Mouse (Mus musculus) lung, postnatal 0 days (tissue): ENCODE measurements at regions not wholly inside any gene's neighbourhood (a gene's known extent, or its start where the extent isn't known, plus 50 kb on each side); places are given as distances from the start of the nearest gene placed in this dataset.

Experiments
- ATAC-seq: fragments of 200-750 bp; cut with Nextera tagmentation; 2 replicates; pipeline ENCODE4 v1.8.0; 2017; ENCODE audit warnings: moderate library complexity
- DNase-seq: peaks from one replicate; pipeline ENCODE4 v3.0.0-alpha.2; 2016; ENCODE audit warnings: low spot score
- H3K27ac ChIP-seq: fragments of 300-500 bp; sonication (generic); 2 replicates; pipeline ENCODE4 v1.5.1; 2014; ENCODE audit warnings: antibody characterized with exemption, mild to moderate bottlenecking, low read length, mixed read lengths
- H3K27me3 ChIP-seq: fragments of 300-500 bp; sonication (generic); replicated peaks from 2 replicates; pipeline ENCODE4 v1.6.1; 2014; ENCODE audit warnings: low read length, mixed read lengths; ENCODE audit not compliant: insufficient read depth
- H3K36me3 ChIP-seq: fragments of 300-500 bp; sonication (generic); 2 replicates; pipeline ENCODE4 v1.6.1; 2014; ENCODE audit warnings: low read length, mixed read lengths; ENCODE audit not compliant: insufficient read depth
- H3K4me1 ChIP-seq: fragments of 300-500 bp; sonication (generic); 2 replicates; pipeline ENCODE4 v1.6.1; 2014; ENCODE audit warnings: antibody characterized with exemption, low read depth, low read length, mixed read lengths; ENCODE audit not compliant: insufficient read depth
- H3K4me2 ChIP-seq: fragments of 300-500 bp; sonication (generic); replicated peaks from 2 replicates; pipeline ENCODE4 v1.6.1; 2014; ENCODE audit warnings: low read depth, mild to moderate bottlenecking, low read length, moderate library complexity, mixed read lengths
- H3K4me3 ChIP-seq: fragments of 300-500 bp; sonication (generic); 2 replicates; pipeline ENCODE4 v1.5.1; 2014; ENCODE audit warnings: low read depth, low read length
- H3K9ac ChIP-seq: fragments of 300-500 bp; sonication (generic); replicated peaks from 2 replicates; pipeline ENCODE4 v1.6.1; 2014; ENCODE audit warnings: low read depth, mild to moderate bottlenecking
- H3K9me3 ChIP-seq: fragments of 300-500 bp; sonication (generic); 2 replicates; pipeline ENCODE4 v1.6.1; 2016; ENCODE audit warnings: low read length, mixed read lengths
- CTCF ChIP-seq: IDR thresholded peaks from 2 replicates; pipeline ENCODE4 v1.5.1; 2016; ENCODE audit warnings: antibody characterized with exemption, mild to moderate bottlenecking
- EP300 ChIP-seq: IDR thresholded peaks from 2 replicates; pipeline ENCODE4 v1.6.1; 2016; ENCODE audit warnings: antibody characterized with exemption, mild to moderate bottlenecking, control low read depth
- WGBS: fragments of 180-500 bp; shearing (Covaris S2); extraction: QIAGEN DNeasy Blood & Tissue Kit; methylation state at CpG from one replicate; pipeline ENCODE4 v1.1.7; 2014; 5-methylcytosine and 5-hydroxymethylcytosine counted together

- Histone ChIP-seq H3K4me3 (no peak overlapping the region), H3K27me3 (no peaks in the 10 kb centered on the region), H3K4me2 (no peak overlapping the region), H3K9ac (no peak overlapping the region), H3K36me3 (no peaks in the 10 kb centered on the region), H3K4me1 (no peaks in the 10 kb centered on the region), H3K27ac (no peak overlapping the region), H3K9me3 (no peaks in the 10 kb centered on the region)
- 42% methylated on average over 6 of the region's 6 CpGs for WGBS
- DNase-seq (no peak), ATAC-seq (no peak)
- TF ChIP-seq EP300 (no peak), CTCF (no peak)
Measured at GRCm38 (mm10) chr1:121046581-121046980, 285.8 kb downstream of the Insig2 start.

- 45% methylated on average over 2 of the region's 2 CpGs for WGBS
- Histone ChIP-seq H3K4me2 (no peak overlapping the region), H3K36me3 (no peaks in the 10 kb centered on the region), H3K27ac (no peak overlapping the region), H3K27me3 (no peaks in the 10 kb centered on the region), H3K4me1 (no peaks in the 10 kb centered on the region), H3K9ac (no peak overlapping the region), H3K9me3 (no peaks in the 10 kb centered on the region), H3K4me3 (no peak overlapping the region)
- ATAC-seq (no peak), DNase-seq (no peak)
- TF ChIP-seq CTCF: no peak
- no peak for TF ChIP-seq EP300
Measured at GRCm38 (mm10) chr1:121047406-121047805, 285.0 kb downstream of the Insig2 start.

GRCm38 (mm10) chr1:121049684-121050083 lies 282.7 kb downstream of the Insig2 start:
- no peaks in the 10 kb centered on the region for H3K4me1 ChIP-seq
- no peak overlapping the region for H3K4me2 ChIP-seq
- H3K9ac ChIP-seq: no peak overlapping the region
- no peaks in the 10 kb centered on the region for H3K27me3 ChIP-seq
- H3K4me3 ChIP-seq: no peak overlapping the region
- no peaks in the 10 kb centered on the region for H3K9me3 ChIP-seq
- TF ChIP-seq CTCF (no peak), EP300 (no peak)
- WGBS: 74% methylated on average over 4 of the region's 4 CpGs
- no peak overlapping the region for H3K27ac ChIP-seq
- no peaks in the 10 kb centered on the region for H3K36me3 ChIP-seq
- ATAC-seq: no peak
- no peak for DNase-seq

- Histone ChIP-seq H3K9ac (no peak overlapping the region), H3K4me1 (no peaks in the 10 kb centered on the region), H3K9me3 (no peaks in the 10 kb centered on the region), H3K27me3 (no peaks in the 10 kb centered on the region), H3K4me2 (no peak overlapping the region), H3K36me3 (no peaks in the 10 kb centered on the region), H3K4me3 (no peak overlapping the region), H3K27ac (no peak overlapping the region)
- 33% methylated on average over 10 of the region's 12 CpGs for WGBS
- no peak for DNase-seq
- TF ChIP-seq CTCF (no peak), EP300 (no peak)
- no peak for ATAC-seq
Measured at GRCm38 (mm10) chr1:121050695-121051495, 281.5 kb downstream of the Insig2 start.

GRCm38 (mm10) chr1:121051496-121052119 lies 280.8 kb downstream of the Insig2 start:
- Histone ChIP-seq H3K4me1 (no peaks in the 10 kb centered on the region), H3K4me2 (no peak overlapping the region), H3K27me3 (no peaks in the 10 kb centered on the region), H3K4me3 (no peak overlapping the region), H3K27ac (no peak overlapping the region), H3K36me3 (no peaks in the 10 kb centered on the region), H3K9ac (no peak overlapping the region), H3K9me3 (no peaks in the 10 kb centered on the region)
- TF ChIP-seq EP300 (no peak), CTCF (no peak)
- WGBS: 62% methylated on average over 6 of the region's 6 CpGs
- DNase-seq (no peak), ATAC-seq (no peak)

- no peak overlapping the region for H3K27ac ChIP-seq
- no peak overlapping the region for H3K4me2 ChIP-seq
- ATAC-seq (no peak), DNase-seq (no peak)
- no peak overlapping the region for H3K9ac ChIP-seq
- no peaks in the 10 kb centered on the region for H3K9me3 ChIP-seq
- TF ChIP-seq CTCF (no peak), EP300 (no peak)
- 86% methylated on average over 5 of the region's 5 CpGs for WGBS
- H3K27me3 ChIP-seq: no peaks in the 10 kb centered on the region
- H3K36me3 ChIP-seq: no peaks in the 10 kb centered on the region
- no peaks in the 10 kb centered on the region for H3K4me1 ChIP-seq
- no peak overlapping the region for H3K4me3 ChIP-seq
Measured at GRCm38 (mm10) chr1:121052120-121052501, 280.3 kb downstream of the Insig2 start.
